Mouse (Mus musculus) liver, embryonic 13.5 days (tissue): Measurements from ENCODE around the gene Fga. TPM values are rescaled to one million over a fixed set of nuclear protein-coding genes. Genes with fewer than 3 reads are reported as not detected.

Experiments used
- ATAC-seq: fragments of 200-750 bp; cut with Nextera tagmentation; 2 replicates; pipeline ENCODE4 v1.8.0; 2017; ENCODE audit warnings: low read depth, mild to moderate bottlenecking, moderate number of reproducible peaks, moderate library complexity
- DNase-seq: peaks from one replicate; pipeline ENCODE4 v3.0.0; 2022
- H3K27ac ChIP-seq: fragments of 300-500 bp; sonication (generic); 2 replicates; pipeline ENCODE4 v1.5.1; 2015; ENCODE audit warnings: moderate library complexity, mild to moderate bottlenecking, inconsistent platforms
- H3K27me3 ChIP-seq: fragments of 300-500 bp; sonication (generic); 2 replicates; pipeline ENCODE4 v1.6.1; 2015; ENCODE audit warnings: mild to moderate bottlenecking, inconsistent platforms
- H3K36me3 ChIP-seq: fragments of 300-500 bp; sonication (generic); 2 replicates; pipeline ENCODE4 v1.6.1; 2015; ENCODE audit warnings: mild to moderate bottlenecking, inconsistent platforms
- H3K4me1 ChIP-seq: fragments of 300-500 bp; sonication (generic); replicated peaks from 2 replicates; pipeline ENCODE4 v1.6.1; 2015; ENCODE audit warnings: inconsistent platforms
- H3K4me2 ChIP-seq: fragments of 300-500 bp; sonication (generic); 2 replicates; pipeline ENCODE4 v1.6.1; 2015; ENCODE audit warnings: inconsistent platforms, mild to moderate bottlenecking, moderate library complexity
- H3K4me3 ChIP-seq: fragments of 300-500 bp; sonication (generic); replicated peaks from 2 replicates; pipeline ENCODE4 v1.5.1; 2015; ENCODE audit warnings: mild to moderate bottlenecking, inconsistent platforms
- H3K9ac ChIP-seq: fragments of 300-500 bp; sonication (generic); 2 replicates; pipeline ENCODE4 v1.6.1; 2015; ENCODE audit warnings: mild to moderate bottlenecking, inconsistent platforms
- H3K9me3 ChIP-seq: fragments of 300-500 bp; sonication (generic); replicated peaks from 2 replicates; pipeline ENCODE4 v1.6.1; 2016; ENCODE audit warnings: inconsistent platforms
- WGBS: fragments of 180-500 bp; shearing (Covaris S2); methylation state at CpG from one replicate; pipeline ENCODE4 v1.1.7; 2015; ENCODE audit not compliant: insufficient replicate concordance; 5-methylcytosine and 5-hydroxymethylcytosine counted together
- polyA plus RNA-seq: library from polyadenylated mRNA; unstranded; fragments of >200 nt; fragmentation: Nextera tagmentation; extraction: Ambion mirVana; gene quantifications from 2 replicates; pipeline ENCODE4 v1.2.1, GENCODE M21; 2015

Gene Fga
- polyA plus RNA-seq, 1 experiment from 2014 or later = 276 TPM

DNA sequence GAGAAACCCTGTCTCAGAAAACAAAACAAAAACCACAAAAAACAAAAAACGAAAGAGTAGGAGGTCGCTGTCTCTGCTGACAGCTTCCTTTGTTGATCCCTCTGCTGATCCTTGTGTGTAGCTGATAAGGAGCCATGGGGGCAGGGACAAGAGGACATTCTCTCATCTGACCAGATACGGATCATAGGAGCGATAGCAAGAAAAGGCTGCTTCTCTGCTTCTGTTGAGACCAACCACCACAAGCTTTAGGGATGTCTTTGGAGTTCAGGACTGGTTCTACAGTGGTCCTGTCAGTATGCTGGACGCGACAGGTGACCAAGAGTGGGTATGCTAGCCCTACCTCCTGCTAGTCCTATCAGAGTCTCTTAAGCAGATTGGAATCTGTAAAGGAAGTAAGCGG lies 27.2 kb downstream of the Fga start:
- no peaks in the 10 kb centered on the region for H3K9me3 ChIP-seq

DNA sequence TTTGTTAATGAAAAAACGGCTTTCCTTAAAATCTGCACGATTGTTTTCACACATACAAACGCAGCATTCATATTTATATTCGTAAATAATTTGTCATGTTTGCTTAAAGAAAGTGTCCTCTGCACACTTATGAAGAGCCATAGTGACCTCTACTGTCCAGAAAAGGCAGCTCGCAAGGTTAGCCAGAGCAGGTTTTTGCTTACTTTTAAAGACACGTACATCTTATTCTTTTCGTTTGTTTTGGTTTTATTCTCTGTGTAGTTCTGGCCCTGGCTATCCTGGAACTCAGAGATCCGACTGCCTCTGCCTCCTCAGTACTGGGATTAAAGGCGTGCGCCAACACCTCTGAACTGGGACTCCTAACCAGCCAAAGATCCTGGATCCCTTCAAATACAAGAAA lies 27.9 kb downstream of the Fga start:
- DNase-seq = no peak

More for the DNA sequence above, 27.2 kb downstream of the Fga start:
- no peaks in the 10 kb centered on the region for H3K27me3 ChIP-seq
- ATAC-seq (no peak), DNase-seq (no peak)
- H3K9ac ChIP-seq = no peak overlapping the region
- H3K27ac ChIP-seq = peak overlapping the region; percentile 69
- WGBS = 65% methylated on average over 7 of the region's 7 CpGs
- no peak overlapping the region for H3K4me3 ChIP-seq
- peaks cover 25% of the 10 kb centered on the region for H3K4me1 ChIP-seq
- H3K4me2 ChIP-seq = no peak overlapping the region
- H3K36me3 ChIP-seq = peaks cover 14% of the 10 kb centered on the region

GRCm38 (mm10) chr3:83054759-83055158 lies 28.9 kb downstream of the Fga start:
- ATAC-seq (no peak; the same call in 1 of the 2 replicates), DNase-seq (no peak)
- Histone ChIP-seq H3K4me1 (peaks cover 25% of the 10 kb centered on the region), H3K4me2 (peak overlapping the region; percentile 65), H3K4me3 (peak overlapping the region; percentile 56), H3K27me3 (no peaks in the 10 kb centered on the region), H3K9me3 (no peaks in the 10 kb centered on the region), H3K27ac (no peak overlapping the region), H3K36me3 (peaks cover 29% of the 10 kb centered on the region), H3K9ac (peak overlapping the region; percentile 52)
- WGBS = 14% methylated on average over 13 of the region's 13 CpGs

More for the DNA sequence above, 27.9 kb downstream of the Fga start:
- no peak overlapping the region for H3K4me3 ChIP-seq
- no peaks in the 10 kb centered on the region for H3K27me3 ChIP-seq
- H3K4me2 ChIP-seq = peak overlapping the region; percentile 19; the same call in 1 of the 2 replicates
- peaks cover 25% of the 10 kb centered on the region for H3K4me1 ChIP-seq
- no peak overlapping the region for H3K9ac ChIP-seq
- H3K36me3 ChIP-seq = peaks cover 19% of the 10 kb centered on the region
- no peak for ATAC-seq
- 26% methylated on average over 10 of the region's 10 CpGs for WGBS
- no peaks in the 10 kb centered on the region for H3K9me3 ChIP-seq
- H3K27ac ChIP-seq = no peak overlapping the region

GRCm38 (mm10) chr3:83055281-83056038 lies 29.6 kb downstream of the Fga start, which contains the start of gene Plrg1:
Gene Plrg1 (plus strand): TSS chr3:83055522.
- under 1% methylated on average over 61 of the region's 61 CpGs for WGBS
- H3K9ac ChIP-seq = peak within 1 kb of the TSS; percentile 88

DNA sequence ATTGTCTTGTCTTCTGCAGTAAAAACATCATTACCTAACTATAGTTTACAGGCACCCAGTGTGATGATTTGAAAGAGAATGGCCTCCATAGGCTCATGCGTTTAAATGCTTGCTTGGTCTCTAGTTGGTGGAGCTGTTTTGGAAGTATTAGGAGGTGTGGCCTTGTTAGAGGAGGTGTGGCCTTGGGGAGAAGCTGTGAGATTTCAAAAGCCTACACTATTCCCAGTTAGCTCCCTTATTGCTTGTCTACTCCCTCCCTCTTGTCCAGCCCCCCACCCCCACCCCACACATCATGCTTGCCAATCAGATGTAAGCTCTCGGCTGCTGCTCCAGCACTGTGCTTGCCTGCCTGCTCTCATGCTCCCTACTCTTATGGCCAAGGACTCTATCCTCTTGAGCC lies 31.2 kb downstream of the Fga start:
- H3K4me3 ChIP-seq = 0 out of 2 replicates have a peak overlapping the region, but pooled peaks have one; percentile 88
- ATAC-seq (no peak), DNase-seq (no peak)
- WGBS = 88% methylated on average over 2 of the region's 2 CpGs
- H3K27me3 ChIP-seq = no peaks in the 10 kb centered on the region
- no peak overlapping the region for H3K4me2 ChIP-seq
- H3K36me3 ChIP-seq = peaks cover 52% of the 10 kb centered on the region
- no peak overlapping the region for H3K9ac ChIP-seq
- H3K9me3 ChIP-seq = no peaks in the 10 kb centered on the region
- H3K4me1 ChIP-seq = peaks cover 25% of the 10 kb centered on the region
- H3K27ac ChIP-seq = no peak overlapping the region

More at GRCm38 (mm10) chr3:83055281-83056038, 29.6 kb downstream of the Fga start, which contains the start of gene Plrg1:
- Histone ChIP-seq H3K36me3 (peaks cover 36% of the 10 kb centered on the region), H3K4me1 (peaks cover 25% of the 10 kb centered on the region), H3K4me2 (peak within 1 kb of the TSS; percentile 80), H3K9me3 (no peaks in the 10 kb centered on the region), H3K4me3 (peak within 1 kb of the TSS; percentile 88), H3K27ac (peak within 1 kb of the TSS; percentile 66), H3K27me3 (no peaks in the 10 kb centered on the region)
- ATAC-seq = peak; percentile 97
- peak; percentile 98 for DNase-seq

DNA sequence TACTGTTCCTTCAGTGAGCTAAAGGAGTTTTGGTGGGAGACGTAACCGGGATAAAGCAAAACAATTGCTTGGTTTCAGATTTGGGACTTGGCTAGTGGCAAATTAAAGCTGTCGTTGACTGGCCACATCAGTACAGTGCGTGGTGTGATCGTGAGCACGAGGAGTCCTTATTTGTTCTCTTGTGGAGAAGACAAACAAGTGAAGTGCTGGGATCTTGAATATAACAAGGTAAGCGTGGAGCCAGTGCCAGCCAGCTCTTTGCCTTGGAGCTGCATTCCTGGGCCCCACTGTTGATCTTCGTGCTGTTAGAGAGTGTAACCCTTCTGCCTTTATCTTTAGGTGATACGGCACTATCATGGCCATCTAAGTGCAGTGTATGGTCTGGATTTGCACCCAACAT lies 42.0 kb downstream of the Fga start:
- no peaks in the 10 kb centered on the region for H3K27me3 ChIP-seq
- H3K4me2 ChIP-seq = no peak overlapping the region
- H3K4me1 ChIP-seq = no peaks in the 10 kb centered on the region
- 85% methylated on average over 9 of the region's 9 CpGs for WGBS
- H3K27ac ChIP-seq = no peak overlapping the region
- H3K4me3 ChIP-seq = no peak overlapping the region
- H3K9ac ChIP-seq = no peak overlapping the region
- ATAC-seq (no peak), DNase-seq (no peak)
- peaks cover 82% of the 10 kb centered on the region for H3K36me3 ChIP-seq
- H3K9me3 ChIP-seq = no peaks in the 10 kb centered on the region

DNA sequence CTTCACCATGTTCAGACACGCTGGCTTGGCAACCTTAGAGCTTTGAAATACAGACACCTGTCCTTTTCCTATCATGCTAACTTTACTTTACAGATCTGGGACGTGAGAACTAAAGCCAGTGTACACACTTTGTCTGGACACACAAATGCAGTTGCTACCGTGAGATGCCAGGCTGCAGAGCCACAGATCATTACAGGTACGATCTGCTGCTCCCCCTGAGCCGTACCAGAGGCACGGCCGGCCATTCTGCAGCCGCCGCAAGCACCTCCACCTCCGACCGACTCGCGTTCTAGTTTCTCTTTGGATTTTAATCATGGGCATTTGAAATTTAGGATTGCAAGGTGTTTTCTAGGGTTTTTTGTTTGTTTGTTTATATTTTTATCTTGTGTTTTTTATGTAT lies 43.0 kb downstream of the Fga start:
- H3K4me2 ChIP-seq = no peak overlapping the region
- WGBS = 95% methylated on average over 13 of the region's 13 CpGs
- no peak overlapping the region for H3K27ac ChIP-seq
- DNase-seq (no peak), ATAC-seq (no peak)
- H3K27me3 ChIP-seq = no peaks in the 10 kb centered on the region
- no peak overlapping the region for H3K4me3 ChIP-seq
- H3K9me3 ChIP-seq = no peaks in the 10 kb centered on the region
- no peaks in the 10 kb centered on the region for H3K4me1 ChIP-seq
- no peak overlapping the region for H3K9ac ChIP-seq
- peaks cover 78% of the 10 kb centered on the region for H3K36me3 ChIP-seq

DNA sequence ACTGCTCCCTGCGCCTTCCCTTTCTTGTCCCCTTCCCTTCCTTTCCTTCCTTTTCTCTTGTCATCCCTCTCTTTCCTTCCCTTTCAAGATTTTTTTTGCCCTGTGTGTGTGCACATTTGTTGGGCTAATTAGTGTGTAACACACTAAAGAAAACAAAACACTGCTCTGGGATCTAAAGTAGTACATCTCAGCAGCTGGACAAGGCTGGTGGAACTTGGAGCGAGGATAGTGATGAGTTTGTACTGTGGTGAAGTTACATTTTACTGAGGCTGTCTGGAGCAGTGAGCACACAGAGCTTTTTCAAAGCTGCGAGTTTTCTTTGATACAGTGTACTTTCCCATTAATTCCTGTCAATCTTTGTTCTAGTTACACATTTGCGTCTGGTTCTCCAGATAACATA lies 44.4 kb downstream of the Fga start:
- H3K4me1 ChIP-seq = no peaks in the 10 kb centered on the region
- H3K4me3 ChIP-seq = no peak overlapping the region
- H3K27me3 ChIP-seq = no peaks in the 10 kb centered on the region
- H3K9me3 ChIP-seq = no peaks in the 10 kb centered on the region
- no peak overlapping the region for H3K27ac ChIP-seq
- H3K9ac ChIP-seq = no peak overlapping the region
- no peak overlapping the region for H3K4me2 ChIP-seq
- DNase-seq (no peak), ATAC-seq (no peak)
- 78% methylated on average over 4 of the region's 4 CpGs for WGBS
- peaks cover 72% of the 10 kb centered on the region for H3K36me3 ChIP-seq

DNA sequence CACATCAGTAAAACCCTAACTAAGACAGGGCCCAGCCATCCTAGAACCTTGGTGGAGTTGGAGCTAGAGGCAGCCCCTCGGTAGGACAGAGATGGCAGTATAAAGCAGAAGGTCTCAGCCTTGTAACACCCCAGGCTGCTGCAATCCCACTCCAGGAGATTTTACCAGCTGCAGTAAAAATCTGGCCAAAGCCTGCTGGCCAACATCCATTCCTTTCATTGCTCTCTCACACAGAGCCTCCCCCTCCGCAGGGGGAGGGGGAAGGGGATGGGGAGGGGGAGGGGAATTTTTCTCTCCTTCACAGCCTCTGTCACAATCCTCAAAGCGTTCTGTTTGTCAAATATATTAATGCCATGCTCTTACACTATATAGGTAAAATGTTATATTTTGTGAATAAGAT lies 50.7 kb downstream of the Fga start:
- Histone ChIP-seq H3K4me1 (0 out of 2 replicates have a peak, but pooled peaks cover 2% of the 10 kb centered on the region), H3K9ac (no peak overlapping the region), H3K27ac (no peak overlapping the region), H3K36me3 (peaks cover 14% of the 10 kb centered on the region), H3K9me3 (no peaks in the 10 kb centered on the region), H3K27me3 (no peaks in the 10 kb centered on the region), H3K4me2 (no peak overlapping the region), H3K4me3 (no peak overlapping the region)
- ATAC-seq = no peak
- no peak for DNase-seq
- 39% methylated on average over 3 of the region's 3 CpGs for WGBS

DNA sequence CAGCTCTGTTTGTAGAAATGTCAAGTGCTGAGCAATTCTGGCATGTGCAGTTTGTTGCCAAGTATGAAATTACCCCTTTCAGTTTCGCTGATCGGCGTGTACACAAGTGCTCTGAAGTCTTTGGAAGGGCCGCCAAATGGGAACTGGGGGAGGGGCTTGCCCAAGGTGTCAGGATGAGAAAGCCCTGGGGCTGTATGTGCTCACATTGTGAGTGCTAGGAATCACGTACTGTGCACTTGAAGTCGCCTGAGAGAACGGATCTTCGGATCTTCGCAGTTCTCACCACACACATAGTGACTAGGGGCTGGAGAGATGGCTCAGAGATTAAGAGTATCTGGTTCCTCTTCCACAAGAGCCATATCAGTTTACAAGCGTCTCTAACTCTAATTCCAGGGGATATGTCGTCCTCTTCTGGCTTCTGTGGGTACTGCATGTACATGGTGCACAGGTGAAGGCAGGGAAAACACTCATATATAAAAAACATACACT lies 54.7 kb downstream of the Fga start:
- 3% methylated on average over 11 of the region's 11 CpGs for WGBS
- Histone ChIP-seq H3K4me3 (peak overlapping the region; percentile 25; the same call in 1 of the 2 replicates), H3K4me2 (peak overlapping the region; percentile 57), H3K27ac (no peak overlapping the region), H3K4me1 (0 out of 2 replicates have a peak, but pooled peaks cover 2% of the 10 kb centered on the region), H3K36me3 (no peaks in the 10 kb centered on the region), H3K9me3 (no peaks in the 10 kb centered on the region), H3K9ac (no peak overlapping the region), H3K27me3 (no peaks in the 10 kb centered on the region)
- peak; percentile 51 for ATAC-seq
- DNase-seq = no peak
